Mouse (Mus musculus) kidney, adult 18-20 months (tissue): ENCODE results near the gene 1110032A03Rik.
A peak's percentile ranks its signal among the peaks of the same experiment; 100 is the strongest.

ENCODE experiments used
- DNase-seq: peaks from one replicate; pipeline ENCODE4 v3.0.0; 2021

1110032A03Rik gene

GRCm38 (mm10) chr9:50770011-50770410 is 5.3 kb downstream of the 1110032A03Rik start:
- no peak for DNase-seq

GRCm38 (mm10) chr9:50768107-50769002 is 7.0 kb downstream of the 1110032A03Rik start, which contains the start of gene Fdxacb1:
Fdxacb1 (plus strand) TSS chr9:50768236.
- DNase-seq, result peak; percentile 98

- DNase-seq, result no peak
Measured at GRCm38 (mm10) chr9:50767531-50768106, 7.7 kb downstream of the 1110032A03Rik start.

GRCm38 (mm10) chr9:50763331-50763730 is 12.0 kb downstream of the 1110032A03Rik start:
- no peak for DNase-seq

GRCm38 (mm10) chr9:50761520-50762243 is 13.6 kb downstream of the 1110032A03Rik start:
- no peak for DNase-seq

- no peak for DNase-seq
Measured at GRCm38 (mm10) chr9:50756711-50757110, 18.6 kb downstream of the 1110032A03Rik start.

- no peak for DNase-seq
Measured at GRCm38 (mm10) chr9:50753947-50754346, 21.4 kb downstream of the 1110032A03Rik start.

GRCm38 (mm10) chr9:50752784-50753615 is 22.3 kb downstream of the 1110032A03Rik start:
- DNase-seq, result peak; percentile 78

GRCm38 (mm10) chr9:50752054-50752602 is 23.2 kb downstream of the 1110032A03Rik start, which contains the start of gene Hspb2:
Hspb2 (minus strand) TSS chr9:50752354.
- no peak for DNase-seq

- DNase-seq, result no peak
Measured at GRCm38 (mm10) chr9:50751323-50751722, 24.0 kb downstream of the 1110032A03Rik start, which contains the start of gene Cryab. Cryab (plus strand) TSS chr9:50751325.

- DNase-seq, result no peak
Measured at GRCm38 (mm10) chr9:50750706-50751105, 24.6 kb downstream of the 1110032A03Rik start.

GRCm38 (mm10) chr9:50746214-50746677 is 29.1 kb downstream of the 1110032A03Rik start, which contains the start of gene 2310030G06Rik:
2310030G06Rik (minus strand) TSS chr9:50746536.
- DNase-seq, result peak; percentile 82

- DNase-seq, result no peak
Measured at GRCm38 (mm10) chr9:50745806-50746205, 29.5 kb downstream of the 1110032A03Rik start.

- DNase-seq, result no peak
Measured at GRCm38 (mm10) chr9:50742744-50743143, 32.6 kb downstream of the 1110032A03Rik start.

- DNase-seq, result no peak
Measured at GRCm38 (mm10) chr9:50742261-50742660, 33.1 kb downstream of the 1110032A03Rik start.

GRCm38 (mm10) chr9:50740867-50741784 is 34.2 kb downstream of the 1110032A03Rik start:
- no peak for DNase-seq

- peak; percentile 98 for DNase-seq
Measured at GRCm38 (mm10) chr9:50738914-50739870, 36.1 kb downstream of the 1110032A03Rik start, which contains the start of gene Dixdc1. Dixdc1 (minus strand) TSS chr9:50739517.

- peak; percentile 63 for DNase-seq
Measured at GRCm38 (mm10) chr9:50734989-50735388, 40.3 kb downstream of the 1110032A03Rik start.

GRCm38 (mm10) chr9:50732560-50732959 is 42.8 kb downstream of the 1110032A03Rik start:
- no peak for DNase-seq
